Mouse (Mus musculus): Measurements from ENCODE around the gene Irf2bp1. TPM values are rescaled to one million over a fixed set of nuclear protein-coding genes. Genes with fewer than 3 reads are reported as not detected.

Gene Irf2bp1
- polyA plus RNA-seq, 1 experiment, result 7.3 TPM

GRCm38 (mm10) chr7:19049252-19049651 is 45.4 kb downstream of the Irf2bp1 start:
- no peak for TF ChIP-seq POLR2A (IDR thresholded peaks at IDR 0.05; ENCODE audit: borderline replicate concordance, control insufficient read depth, low read depth, low read length)
- TF ChIP-seq CTCF (IDR thresholded peaks at IDR 0.05; ENCODE audit: control insufficient read depth, insufficient read depth, low read length), result no peak
- H3K27ac ChIP-seq (ENCODE audit: control insufficient read depth, insufficient read depth, low read depth, low read length, poor library complexity), result no peak overlapping the region
- no peaks in the 10 kb centered on the region for H3K4me1 ChIP-seq (ENCODE audit: control insufficient read depth, insufficient read depth, low read length)
- H3K4me3 ChIP-seq (replicated peaks; ENCODE audit: control insufficient read depth, low read depth, low read length), result no peak overlapping the region
- WGBS, result 77% methylated on average over 5 of the region's 5 CpGs

- H3K4me3 ChIP-seq (replicated peaks; ENCODE audit: control insufficient read depth, low read depth, low read length), result no peak overlapping the region
Measured at GRCm38 (mm10) chr7:19050172-19050571, 46.3 kb downstream of the Irf2bp1 start.

GRCm38 (mm10) chr7:19051161-19051560 is 47.3 kb downstream of the Irf2bp1 start:
- Histone ChIP-seq H3K4me1 (ENCODE audit: control insufficient read depth, insufficient read depth, low read length) (no peaks in the 10 kb centered on the region), H3K27ac (ENCODE audit: control insufficient read depth, insufficient read depth, low read depth, low read length, poor library complexity) (no peak overlapping the region), H3K4me3 (replicated peaks; ENCODE audit: control insufficient read depth, low read depth, low read length) (no peak overlapping the region)
- WGBS, result 80% methylated on average over 4 of the region's 4 CpGs
- TF ChIP-seq CTCF (IDR thresholded peaks at IDR 0.05; ENCODE audit: control insufficient read depth, insufficient read depth, low read length) (no peak), POLR2A (IDR thresholded peaks at IDR 0.05; ENCODE audit: borderline replicate concordance, control insufficient read depth, low read depth, low read length) (no peak)

More at GRCm38 (mm10) chr7:19050172-19050571, 46.3 kb downstream of the Irf2bp1 start:
- no peaks in the 10 kb centered on the region for H3K4me1 ChIP-seq (ENCODE audit: control insufficient read depth, insufficient read depth, low read length)
- H3K27ac ChIP-seq (ENCODE audit: control insufficient read depth, insufficient read depth, low read depth, low read length, poor library complexity), result no peak overlapping the region
- TF ChIP-seq POLR2A (IDR thresholded peaks at IDR 0.05; ENCODE audit: borderline replicate concordance, control insufficient read depth, low read depth, low read length) (no peak), CTCF (IDR thresholded peaks at IDR 0.05; ENCODE audit: control insufficient read depth, insufficient read depth, low read length) (no peak)
- 73% methylated on average over 8 of the region's 8 CpGs for WGBS

GRCm38 (mm10) chr7:19052345-19053135 is 48.7 kb downstream of the Irf2bp1 start:
- Histone ChIP-seq H3K4me3 (replicated peaks; ENCODE audit: control insufficient read depth, low read depth, low read length) (no peak overlapping the region), H3K4me1 (ENCODE audit: control insufficient read depth, insufficient read depth, low read length) (no peaks in the 10 kb centered on the region), H3K27ac (ENCODE audit: control insufficient read depth, insufficient read depth, low read depth, low read length, poor library complexity) (no peak overlapping the region)
- TF ChIP-seq POLR2A (IDR thresholded peaks at IDR 0.05; ENCODE audit: borderline replicate concordance, control insufficient read depth, low read depth, low read length) (no peak), CTCF (IDR thresholded peaks at IDR 0.05; ENCODE audit: control insufficient read depth, insufficient read depth, low read length) (no peak)
- WGBS, result 89% methylated on average over 15 of the region's 15 CpGs

- TF ChIP-seq CTCF (IDR thresholded peaks at IDR 0.05; ENCODE audit: control insufficient read depth, insufficient read depth, low read length), result no peak
- TF ChIP-seq POLR2A (IDR thresholded peaks at IDR 0.05; ENCODE audit: borderline replicate concordance, control insufficient read depth, low read depth, low read length), result no peak
- Histone ChIP-seq H3K27ac (ENCODE audit: control insufficient read depth, insufficient read depth, low read depth, low read length, poor library complexity) (no peak overlapping the region), H3K4me1 (ENCODE audit: control insufficient read depth, insufficient read depth, low read length) (no peaks in the 10 kb centered on the region), H3K4me3 (replicated peaks; ENCODE audit: control insufficient read depth, low read depth, low read length) (no peak overlapping the region)
- 92% methylated on average over 7 of the region's 7 CpGs for WGBS
Measured at GRCm38 (mm10) chr7:19053136-19053532, 49.3 kb downstream of the Irf2bp1 start.

GRCm38 (mm10) chr7:19054047-19054776 is 50.4 kb downstream of the Irf2bp1 start, which contains the start of gene Rsph6a:
TSS of gene Rsph6a (plus strand) at chr7:19054690.
- TF ChIP-seq POLR2A (IDR thresholded peaks at IDR 0.05; ENCODE audit: borderline replicate concordance, control insufficient read depth, low read depth, low read length) (no peak), CTCF (IDR thresholded peaks at IDR 0.05; ENCODE audit: control insufficient read depth, insufficient read depth, low read length) (peak; percentile 41)
- Histone ChIP-seq H3K4me3 (replicated peaks; ENCODE audit: control insufficient read depth, low read depth, low read length) (no peak within 1 kb of the TSS), H3K4me1 (ENCODE audit: control insufficient read depth, insufficient read depth, low read length) (no peaks in the 10 kb centered on the region), H3K27ac (ENCODE audit: control insufficient read depth, insufficient read depth, low read depth, low read length, poor library complexity) (no peak within 1 kb of the TSS)
- WGBS, result 77% methylated on average over 33 of the region's 33 CpGs

GRCm38 (mm10) chr7:19054777-19055076 is 50.9 kb downstream of the Irf2bp1 start:
- WGBS, result 85% methylated on average over 9 of the region's 9 CpGs
- Histone ChIP-seq H3K4me3 (replicated peaks; ENCODE audit: control insufficient read depth, low read depth, low read length) (no peak overlapping the region), H3K27ac (ENCODE audit: control insufficient read depth, insufficient read depth, low read depth, low read length, poor library complexity) (no peak overlapping the region), H3K4me1 (ENCODE audit: control insufficient read depth, insufficient read depth, low read length) (no peaks in the 10 kb centered on the region)
- TF ChIP-seq POLR2A (IDR thresholded peaks at IDR 0.05; ENCODE audit: borderline replicate concordance, control insufficient read depth, low read depth, low read length) (no peak), CTCF (IDR thresholded peaks at IDR 0.05; ENCODE audit: control insufficient read depth, insufficient read depth, low read length) (no peak)

DNA sequence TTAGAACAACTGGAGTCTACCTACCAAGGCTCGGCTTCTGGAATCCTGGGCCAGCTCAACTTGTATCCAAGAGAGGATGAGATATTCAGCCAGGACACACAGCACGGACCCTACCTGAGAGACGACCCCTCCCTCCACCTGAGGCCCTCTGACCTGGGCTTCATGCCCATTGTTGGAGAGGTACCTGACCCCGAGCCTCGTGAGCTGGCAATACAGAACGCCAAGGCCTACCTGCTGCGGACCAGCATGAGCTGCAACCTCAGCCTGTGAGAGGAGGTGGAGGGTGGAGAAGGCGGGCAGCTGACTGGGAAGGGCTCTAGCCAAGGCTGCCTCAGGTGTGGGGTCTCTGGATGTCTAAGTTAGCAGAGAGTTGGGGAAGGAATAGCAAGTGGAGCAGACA is 51.3 kb downstream of the Irf2bp1 start:
- TF ChIP-seq POLR2A (IDR thresholded peaks at IDR 0.05; ENCODE audit: borderline replicate concordance, control insufficient read depth, low read depth, low read length) (no peak), CTCF (IDR thresholded peaks at IDR 0.05; ENCODE audit: control insufficient read depth, insufficient read depth, low read length) (no peak)
- no peak overlapping the region for H3K27ac ChIP-seq (ENCODE audit: control insufficient read depth, insufficient read depth, low read depth, low read length, poor library complexity)
- H3K4me3 ChIP-seq (replicated peaks; ENCODE audit: control insufficient read depth, low read depth, low read length), result no peak overlapping the region
- WGBS, result 90% methylated on average over 8 of the region's 8 CpGs
- no peaks in the 10 kb centered on the region for H3K4me1 ChIP-seq (ENCODE audit: control insufficient read depth, insufficient read depth, low read length)

Other genes starting within 250 kb of the Irf2bp1 start
- gene Psg19, start 205.5 kb upstream of the Irf2bp1 start, polyA plus RNA-seq (2011; ENCODE audit: insufficient read depth, insufficient read length, low replicate concordance, missing spikeins), result not detected in 2 replicates
- not detected in 2 replicates for gene Psg17, start 182.4 kb upstream of the Irf2bp1 start, polyA plus RNA-seq (2011; ENCODE audit: insufficient read depth, insufficient read length, low replicate concordance, missing spikeins)
- 1.5 and 3.6 TPM in 2 replicates for gene Mill2, start 164.1 kb upstream of the Irf2bp1 start, polyA plus RNA-seq (2011; ENCODE audit: insufficient read depth, insufficient read length, low replicate concordance, missing spikeins)
- 72.2 and 201 TPM in 2 replicates for gene Pglyrp1, start 132.7 kb upstream of the Irf2bp1 start, polyA plus RNA-seq (2011; ENCODE audit: insufficient read depth, insufficient read length, low replicate concordance, missing spikeins)
- 18.7 and 40.4 TPM in 2 replicates for gene Ccdc61, start 93.6 kb upstream of the Irf2bp1 start, polyA plus RNA-seq (2011; ENCODE audit: insufficient read depth, insufficient read length, low replicate concordance, missing spikeins)
- 0.16 and 0.35 TPM in 2 replicates for gene Nova2, start 78.2 kb upstream of the Irf2bp1 start, polyA plus RNA-seq (2011; ENCODE audit: insufficient read depth, insufficient read length, low replicate concordance, missing spikeins)
- not detected in 2 replicates for gene Nanos2, start 16.6 kb upstream of the Irf2bp1 start, polyA plus RNA-seq (2011; ENCODE audit: insufficient read depth, insufficient read length, low replicate concordance, missing spikeins)
- gene Mypop, start 12.8 kb upstream of the Irf2bp1 start, polyA plus RNA-seq (2011; ENCODE audit: insufficient read depth, insufficient read length, low replicate concordance, missing spikeins), result 0.83 and 1.1 TPM in 2 replicates
- gene Foxa3, start 19.5 kb downstream of the Irf2bp1 start, polyA plus RNA-seq (2011; ENCODE audit: insufficient read depth, insufficient read length, low replicate concordance, missing spikeins), result not detected in 2 replicates
- gene Sympk, start 20.3 kb downstream of the Irf2bp1 start, polyA plus RNA-seq (2011; ENCODE audit: insufficient read depth, insufficient read length, low replicate concordance, missing spikeins), result 34.3 and 108 TPM in 2 replicates
- gene Rsph6a, start 50.6 kb downstream of the Irf2bp1 start, polyA plus RNA-seq (2011; ENCODE audit: insufficient read depth, insufficient read length, low replicate concordance, missing spikeins), result not detected in 2 replicates
- gene Dmwd, start 72.2 kb downstream of the Irf2bp1 start, polyA plus RNA-seq (2011; ENCODE audit: insufficient read depth, insufficient read length, low replicate concordance, missing spikeins), result 21.4 and 27.7 TPM in 2 replicates
- gene Dmpk, start 79.8 kb downstream of the Irf2bp1 start, polyA plus RNA-seq (2011; ENCODE audit: insufficient read depth, insufficient read length, low replicate concordance, missing spikeins), result 25.8 and 42.6 TPM in 2 replicates
- gene Six5, start 90.5 kb downstream of the Irf2bp1 start, polyA plus RNA-seq (2011; ENCODE audit: insufficient read depth, insufficient read length, low replicate concordance, missing spikeins), result 4.7 and 6.5 TPM in 2 replicates
- not detected in 2 replicates for gene Gm4969, start 114.3 kb downstream of the Irf2bp1 start, polyA plus RNA-seq (2011; ENCODE audit: insufficient read depth, insufficient read length, low replicate concordance, missing spikeins)
- gene Fbxo46, start 115.8 kb downstream of the Irf2bp1 start, polyA plus RNA-seq (2011; ENCODE audit: insufficient read depth, insufficient read length, low replicate concordance, missing spikeins), result 3.9 and 4.8 TPM in 2 replicates
- 3.6 and 6.8 TPM in 2 replicates for gene Qpctl, start 145.2 kb downstream of the Irf2bp1 start, polyA plus RNA-seq (2011; ENCODE audit: insufficient read depth, insufficient read length, low replicate concordance, missing spikeins)
- gene Snrpd2, start 145.7 kb downstream of the Irf2bp1 start, polyA plus RNA-seq (2011; ENCODE audit: insufficient read depth, insufficient read length, low replicate concordance, missing spikeins), result 56.3 and 58.6 TPM in 2 replicates
- 0.62 and 0.79 TPM in 2 replicates for gene Gipr, start 162.1 kb downstream of the Irf2bp1 start, polyA plus RNA-seq (2011; ENCODE audit: insufficient read depth, insufficient read length, low replicate concordance, missing spikeins)
- 14.2 and 33.1 TPM in 2 replicates for gene Eml2, start 172.4 kb downstream of the Irf2bp1 start, polyA plus RNA-seq (2011; ENCODE audit: insufficient read depth, insufficient read length, low replicate concordance, missing spikeins)
- gene Gpr4, start 208.5 kb downstream of the Irf2bp1 start, polyA plus RNA-seq (2011; ENCODE audit: insufficient read depth, insufficient read length, low replicate concordance, missing spikeins), result 0.34 and 0.70 TPM in 2 replicates
- 7.5 and 8.5 TPM in 2 replicates for gene Opa3, start 224.3 kb downstream of the Irf2bp1 start, polyA plus RNA-seq (2011; ENCODE audit: insufficient read depth, insufficient read length, low replicate concordance, missing spikeins)

Measured in bone marrow, adult 2 months (tissue).